ENCODE assay signal across 14 mouse cellular contexts in the genomic region with DNA sequence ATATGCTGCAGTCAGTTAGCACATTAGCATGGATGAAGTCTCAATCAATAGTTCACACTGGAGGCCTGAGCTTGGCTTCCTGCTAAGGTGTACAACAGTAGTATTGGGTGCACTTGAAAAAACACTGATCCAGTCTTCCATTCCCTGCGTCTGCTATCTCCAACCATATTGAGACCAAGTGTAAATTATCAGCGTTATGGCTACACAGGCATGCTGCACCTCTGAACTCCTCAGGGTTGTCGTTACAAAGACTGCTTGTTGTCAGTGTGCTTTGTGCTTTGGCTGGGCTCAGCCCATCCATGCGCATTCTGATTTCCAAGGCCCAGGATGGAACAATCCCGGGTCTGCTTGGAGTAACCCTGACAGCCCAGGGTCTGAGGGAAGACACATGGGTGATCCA.
"Had no signal": no experiment of that assay in that cellular context is flagged by ENCODE, and none has a peak within 500 bp of the region (broad histone marks: within the 10 kb centered on the region; RNA-seq: fewer than 3 reads in every experiment).

No protein-coding gene starts in this region.

- H3K9me3 ChIP-seq: limb, embryonic 15.5 days; midbrain, embryonic 13.5 days; neural tube, embryonic 15.5 days had no signal

- H3K9ac ChIP-seq: limb, embryonic 15.5 days; lung, embryonic 14.5 days; midbrain, embryonic 13.5 days; neural tube, embryonic 15.5 days had no signal

- ATAC-seq: midbrain, embryonic 13.5 days had no signal

- H3K4me3 ChIP-seq: layer of hippocampus, adult 2 months; limb, embryonic 15.5 days; midbrain, embryonic 13.5 days; myocyte; neural tube, embryonic 15.5 days had no signal

- H3K36me3 ChIP-seq: limb, embryonic 15.5 days; midbrain, embryonic 13.5 days; neural tube, embryonic 15.5 days had no signal

- H3K27me3 ChIP-seq: limb, embryonic 15.5 days; midbrain, embryonic 13.5 days; neural tube, embryonic 15.5 days had no signal

- DNase-seq: kidney, adult 11 months; kidney, adult 9 months; lung, embryonic 14.5 days; right cerebral cortex, adult 18-20 months; right cerebral cortex, postnatal 25 days; thymus, postnatal 4 days had no signal

- H3K4me2 ChIP-seq: limb, embryonic 15.5 days; lung, embryonic 14.5 days; midbrain, embryonic 13.5 days; neural tube, embryonic 15.5 days had no signal

- H3K27ac ChIP-seq: kidney, postnatal 0 days; layer of hippocampus, adult 2 months; limb, embryonic 15.5 days; macrophage; midbrain, embryonic 13.5 days; neural tube, embryonic 15.5 days; stomach, postnatal 0 days had no signal

- H3K4me1 ChIP-seq: midbrain, embryonic 13.5 days had no signal
